Mouse (Mus musculus): ENCODE results near the gene Lrch1.

- no peak for TF ChIP-seq CTCF (IDR thresholded peaks at IDR 0.05; ENCODE audit: low read depth)
- no peak for TF ChIP-seq EP300 (IDR thresholded peaks at IDR 0.05; ENCODE audit: low read depth)
Measured at GRCm38 (mm10) chr14:74917504-74918124, 30.1 kb downstream of the Lrch1 start.

Data from liver, embryonic 14.5 days (tissue).